Mouse (Mus musculus) CH12F3 (cell line): Measurements from ENCODE around the gene Jmjd8.

Source experiments
- in situ Hi-C: fragments of 300-500 bp; cut with MboI; formaldehyde crosslinking; loops from 2 replicates; pipeline ENCODE4 v1.14.3; 2020; ENCODE audit warnings: low sequenced_read_pairs

Jmjd8 gene

GRCm38 (mm10) chr17:25877025-25877424, 48.4 kb downstream of the Jmjd8 start:
- in situ Hi-C loops, result loop anchor here (25.0 kb wide), 1 partner anchor 135 kb away; no protein-coding TSS in a partner anchor

DNA sequence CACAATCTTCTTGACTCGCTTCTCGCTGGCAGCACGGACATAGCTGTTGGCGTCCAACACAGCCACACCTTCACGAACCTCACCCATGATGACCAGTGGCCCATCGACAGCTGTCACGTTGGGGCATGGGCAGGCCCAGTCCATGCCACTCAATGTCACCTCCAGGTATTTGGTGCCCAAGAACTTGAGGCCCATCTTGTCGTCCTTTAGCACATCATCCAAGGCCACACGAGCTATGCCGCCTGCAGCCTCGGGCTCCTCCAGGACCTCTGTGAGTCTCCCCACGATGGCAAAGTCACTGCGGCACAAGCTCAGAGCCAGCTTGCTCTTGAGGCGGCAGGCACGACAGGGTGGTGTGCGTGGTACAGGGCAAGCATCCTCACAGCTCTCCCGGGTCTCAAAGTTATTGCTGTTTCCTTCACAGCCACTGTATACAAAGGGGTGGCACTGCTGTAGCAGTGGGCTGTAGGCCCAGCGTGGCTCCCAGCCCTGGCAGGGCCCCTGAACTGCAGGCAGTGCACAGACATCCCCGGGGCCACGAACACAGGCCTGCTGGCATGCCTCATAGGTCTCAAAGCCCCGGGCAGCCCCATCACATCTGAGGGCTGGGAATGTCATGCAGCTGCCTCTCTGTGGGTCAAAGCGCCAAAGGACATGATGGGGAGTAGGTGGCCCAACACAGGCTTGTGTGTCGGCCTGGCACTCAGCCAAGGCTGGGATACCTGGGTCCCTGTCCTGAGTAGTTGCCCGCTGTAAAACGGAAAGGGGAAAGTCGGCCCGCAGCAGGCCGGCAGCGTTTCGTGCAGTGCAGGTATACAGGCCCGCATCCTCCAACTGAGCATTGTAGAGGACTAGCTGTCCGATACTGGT, 49.3 kb downstream of the Jmjd8 start:
- in situ Hi-C loops, result loop anchor here (25.0 kb wide), 1 partner anchor 134 kb away; no protein-coding TSS in a partner anchor

DNA sequence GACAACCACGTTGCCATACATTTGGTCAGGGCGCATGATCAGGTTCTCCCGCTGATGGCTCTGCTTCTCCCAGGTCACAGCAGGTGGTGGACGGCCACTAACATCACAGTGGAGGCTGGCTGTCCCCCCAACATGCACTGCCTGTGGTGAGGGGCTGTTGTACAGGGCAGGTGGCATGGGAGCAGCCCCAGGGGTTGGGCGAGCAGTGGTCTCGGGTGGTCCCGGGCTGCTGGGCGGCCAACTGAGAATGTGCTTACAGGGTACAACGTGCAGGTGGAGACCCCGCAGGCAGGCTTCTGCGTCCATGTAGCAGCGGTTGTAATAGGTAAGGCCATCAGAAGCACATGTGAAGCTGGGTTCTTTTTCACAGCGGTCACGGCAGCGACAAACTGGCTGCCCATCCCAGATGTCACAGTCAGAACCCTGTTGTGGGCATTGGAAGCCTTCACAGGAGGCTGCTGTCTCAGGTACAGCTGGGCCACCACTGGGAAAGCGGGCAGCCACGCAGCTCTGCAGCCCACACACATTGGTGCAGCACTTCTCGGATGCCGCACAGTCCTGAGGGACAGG, 50.0 kb downstream of the Jmjd8 start:
- in situ Hi-C loops, result loop anchor here (25.0 kb wide), 1 partner anchor 134 kb away; no protein-coding TSS in a partner anchor

DNA sequence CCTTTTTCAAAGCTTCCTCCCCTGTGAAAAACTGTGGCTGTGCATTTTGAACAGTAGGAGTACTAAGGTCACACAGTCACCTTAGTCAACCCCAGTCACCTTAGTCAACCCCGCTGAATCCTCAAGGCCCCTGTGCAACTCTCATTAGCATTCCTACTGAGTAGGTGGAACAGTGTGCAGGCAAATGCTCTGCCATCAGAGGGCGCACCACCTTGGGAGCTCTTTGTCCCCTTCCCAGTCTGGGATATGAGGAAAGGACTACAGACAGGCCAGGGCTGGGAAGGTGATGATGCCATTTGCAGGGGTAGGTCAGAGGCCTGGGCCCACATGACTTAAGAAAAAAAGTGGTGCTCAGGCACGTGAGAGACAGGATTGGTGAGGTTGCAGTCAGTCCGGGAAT, 50.6 kb downstream of the Jmjd8 start:
- in situ Hi-C loops, result loop anchor here (25.0 kb wide), 1 partner anchor 133 kb away; no protein-coding TSS in a partner anchor

GRCm38 (mm10) chr17:25879750-25880149, 51.1 kb downstream of the Jmjd8 start:
- in situ Hi-C loops, result loop anchor here (25.0 kb wide), 1 partner anchor 133 kb away; no protein-coding TSS in a partner anchor

DNA sequence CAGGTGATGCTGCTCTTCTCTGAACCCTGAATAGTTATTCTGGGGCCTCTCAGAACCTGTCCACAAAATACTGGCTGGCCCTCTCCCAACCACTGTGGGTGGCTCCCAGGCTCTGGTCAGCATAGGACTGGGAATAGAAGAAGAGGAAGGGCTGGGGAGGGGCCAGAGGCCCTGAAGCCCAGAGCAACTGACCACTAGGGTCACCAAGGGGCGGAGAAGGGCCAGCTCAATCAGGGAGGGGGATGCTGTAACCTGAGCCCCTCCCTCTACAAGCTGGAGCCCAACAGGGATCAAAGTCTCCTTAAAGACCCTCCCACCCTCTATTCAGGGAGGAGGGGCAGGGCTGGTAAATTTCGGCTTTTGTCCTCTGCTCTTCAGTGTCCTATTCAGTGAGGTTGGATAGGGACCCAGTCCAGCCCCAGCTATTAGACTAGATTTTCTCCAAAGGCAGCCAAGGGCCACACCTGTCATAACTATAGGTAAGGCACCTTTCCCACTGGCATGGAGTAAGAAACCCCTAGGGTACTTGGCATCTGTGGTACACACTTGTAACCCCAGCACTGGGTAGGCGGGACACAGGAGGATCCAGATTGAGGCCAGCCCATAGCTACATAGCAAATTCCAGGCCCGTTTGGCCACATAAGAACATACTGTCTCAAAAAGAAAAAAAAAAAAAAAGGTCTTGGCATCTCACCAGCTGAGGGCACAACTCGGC, 51.7 kb downstream of the Jmjd8 start, which contains the start of gene Wfikkn1:
Wfikkn1 (minus strand) TSS at position 663 of the 715 bp plus-strand sequence.
- in situ Hi-C loops, result loop anchor here (25.0 kb wide), 1 partner anchor 132 kb away; no protein-coding TSS in a partner anchor

DNA sequence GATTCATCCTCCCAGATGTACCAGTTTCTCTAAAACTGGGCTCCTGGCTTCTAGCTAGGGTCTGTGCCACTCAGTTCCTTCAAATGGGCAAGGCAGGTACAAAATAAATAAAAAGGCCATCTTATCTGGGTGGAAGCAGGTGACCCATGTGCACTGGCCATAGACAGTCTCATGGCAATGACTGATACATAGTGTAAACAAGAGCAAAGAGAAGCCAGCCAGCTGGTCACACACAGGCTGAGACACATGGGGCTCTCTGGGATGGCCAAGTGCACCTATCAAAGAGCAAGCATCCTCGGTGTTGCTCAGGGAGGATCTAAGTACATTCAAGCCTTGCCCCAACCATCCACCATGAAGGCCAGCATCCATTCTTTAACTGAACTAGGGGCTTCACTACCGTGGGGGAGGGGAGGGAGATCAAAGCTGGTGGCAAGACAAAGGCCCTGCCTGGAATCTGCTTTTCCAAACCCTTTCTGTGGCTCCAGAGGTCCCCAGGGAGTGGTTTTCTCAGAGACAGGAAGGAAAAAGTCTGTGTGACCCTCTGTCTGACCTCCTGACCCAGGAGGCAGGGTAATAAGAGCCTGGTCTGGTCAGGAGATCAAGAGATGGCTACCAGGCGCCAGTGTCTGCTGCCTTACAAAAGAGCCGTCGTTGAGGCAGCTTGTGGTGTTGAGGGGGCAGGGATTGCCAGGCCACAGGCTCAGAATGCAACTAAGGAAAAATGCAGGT, 52.4 kb downstream of the Jmjd8 start:
- in situ Hi-C loops, result loop anchor here (25.0 kb wide), 1 partner anchor 131 kb away; no protein-coding TSS in a partner anchor
